Mouse (Mus musculus) 3134 (cell line): ENCODE results near the gene Fchsd2.

Experiments
- DNase-seq: peaks from one replicate; pipeline ENCODE4 v3.0.0-alpha.2; 2011; ENCODE audit warnings: low spot score; ENCODE audit not compliant: insufficient read length; ENCODE audit errors: extremely low read depth

Gene Fchsd2

DNA sequence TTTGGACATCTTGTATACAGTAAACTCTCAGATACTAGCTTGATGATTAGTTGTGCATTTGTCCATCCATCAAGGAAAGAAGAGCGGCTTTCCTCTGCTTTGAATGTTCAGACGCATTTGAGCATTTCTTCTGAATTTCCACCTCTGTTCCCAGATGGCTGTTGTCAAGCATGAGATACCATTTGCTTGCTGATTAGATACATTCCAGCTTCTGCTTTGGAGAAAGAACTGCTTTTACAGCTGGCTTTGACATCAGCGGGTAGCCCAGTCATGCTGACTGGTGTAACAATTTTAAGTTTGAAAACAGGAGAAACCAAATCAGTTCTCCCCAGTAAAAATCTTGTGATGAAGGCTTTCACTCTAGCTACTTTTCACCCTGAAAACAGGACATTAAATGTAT lies 77.8 kb downstream of the Fchsd2 start:
- DNase-seq, result no peak

DNA sequence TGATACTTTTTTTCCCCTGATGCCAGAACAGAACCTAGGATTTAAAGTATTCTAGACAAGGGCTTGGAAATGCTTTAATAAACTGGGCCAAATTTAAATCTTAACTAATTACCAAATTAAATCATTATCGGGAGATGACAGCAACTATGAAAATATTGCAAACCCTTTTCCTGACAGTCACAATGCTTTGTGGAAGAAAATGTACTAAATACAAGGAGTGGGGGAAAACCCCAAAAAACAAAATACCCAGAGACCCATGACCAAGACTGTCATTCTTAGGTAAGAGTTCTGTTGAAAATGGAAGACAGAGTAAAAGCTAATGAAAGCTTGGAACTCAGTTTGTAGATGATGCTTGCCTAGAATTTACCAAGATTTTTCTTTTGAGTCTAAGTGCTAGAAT lies 78.3 kb downstream of the Fchsd2 start:
- DNase-seq, result no peak

DNA sequence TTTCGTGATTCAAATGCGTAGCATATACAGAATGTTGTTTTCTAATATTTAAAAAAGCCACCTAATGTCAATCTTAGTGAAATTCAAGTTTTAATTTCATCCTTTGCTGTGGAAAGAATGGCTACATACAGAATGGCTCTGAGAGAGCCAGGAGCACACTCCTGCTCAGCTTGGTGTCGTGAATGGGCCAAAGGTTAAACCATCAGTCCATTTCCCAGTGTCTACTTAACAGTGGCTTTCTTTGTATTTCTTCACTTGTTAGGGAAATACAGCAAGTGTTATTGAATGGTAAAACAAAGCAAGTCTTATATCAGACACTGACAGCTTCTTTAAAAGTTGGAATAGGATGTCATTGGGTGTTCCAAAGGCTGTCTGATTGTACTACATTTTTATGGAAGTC lies 80.7 kb downstream of the Fchsd2 start:
- no peak for DNase-seq

DNA sequence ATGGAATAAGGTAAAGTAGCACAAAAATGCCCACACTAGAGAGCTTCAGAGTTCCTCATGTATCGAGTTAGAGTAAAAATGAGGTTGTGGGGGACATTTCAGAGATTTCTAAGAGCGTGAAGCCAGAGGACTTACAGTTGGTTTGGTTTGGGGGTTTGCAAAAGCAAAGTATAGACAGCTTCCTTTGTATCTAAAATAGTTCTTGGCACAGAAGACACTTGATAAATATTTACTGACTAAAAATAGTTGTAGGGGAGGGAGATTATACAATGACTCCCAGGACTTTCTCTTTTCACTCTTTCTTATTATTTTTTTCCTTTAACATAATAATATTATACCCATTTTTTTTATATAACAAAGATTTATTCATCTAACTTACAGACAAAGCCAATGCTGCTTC lies 86.1 kb downstream of the Fchsd2 start:
- no peak for DNase-seq

DNA sequence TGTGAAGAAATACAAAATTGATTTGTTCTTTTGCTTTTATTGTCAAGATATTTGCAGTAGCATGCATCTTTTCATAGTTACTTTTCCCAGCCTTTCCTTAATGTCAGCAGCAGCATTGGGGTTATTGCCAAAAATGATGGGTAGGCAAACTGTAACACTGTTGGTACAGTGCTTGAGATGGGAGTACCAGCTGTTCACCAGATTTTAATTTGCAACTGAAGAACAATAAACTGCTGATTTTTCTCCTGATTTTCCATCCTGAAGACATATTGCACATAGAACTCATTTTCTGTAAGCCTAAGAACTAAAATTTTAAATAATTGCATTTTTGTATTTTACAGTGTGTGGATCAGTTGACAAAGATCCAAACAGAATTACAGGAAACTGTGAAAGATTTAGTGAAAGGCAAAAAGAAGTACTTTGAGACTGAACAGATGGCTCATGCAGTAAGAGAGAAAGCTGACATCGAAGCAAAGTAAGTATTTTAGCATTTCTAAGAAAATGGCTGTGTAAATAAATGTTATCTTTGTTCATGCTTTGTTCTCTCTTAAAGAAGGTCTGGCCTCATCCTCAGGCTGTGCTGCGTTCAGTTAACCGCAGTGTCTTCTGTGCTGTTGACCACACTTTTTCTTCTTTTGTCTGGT lies 98.8 kb downstream of the Fchsd2 start:
- no peak for DNase-seq

DNA sequence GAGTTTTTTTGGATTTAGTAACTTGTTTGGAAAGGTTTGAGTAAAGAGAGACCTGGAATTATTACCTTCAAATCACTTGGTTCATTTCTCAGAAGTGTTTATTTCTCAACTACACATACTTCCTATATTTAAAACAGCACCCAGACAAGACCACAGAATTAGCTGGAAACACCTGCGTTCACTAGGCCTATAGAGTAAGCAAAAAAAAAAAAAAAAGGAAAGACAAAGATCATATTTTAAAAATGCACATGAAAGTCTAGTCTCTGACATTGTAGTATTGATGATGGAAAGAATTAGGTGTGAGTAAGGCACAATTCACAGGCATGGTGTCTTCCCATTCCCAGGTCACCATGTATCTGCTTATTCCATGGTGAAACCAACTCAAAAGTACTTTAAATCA lies 118.2 kb downstream of the Fchsd2 start:
- no peak for DNase-seq

DNA sequence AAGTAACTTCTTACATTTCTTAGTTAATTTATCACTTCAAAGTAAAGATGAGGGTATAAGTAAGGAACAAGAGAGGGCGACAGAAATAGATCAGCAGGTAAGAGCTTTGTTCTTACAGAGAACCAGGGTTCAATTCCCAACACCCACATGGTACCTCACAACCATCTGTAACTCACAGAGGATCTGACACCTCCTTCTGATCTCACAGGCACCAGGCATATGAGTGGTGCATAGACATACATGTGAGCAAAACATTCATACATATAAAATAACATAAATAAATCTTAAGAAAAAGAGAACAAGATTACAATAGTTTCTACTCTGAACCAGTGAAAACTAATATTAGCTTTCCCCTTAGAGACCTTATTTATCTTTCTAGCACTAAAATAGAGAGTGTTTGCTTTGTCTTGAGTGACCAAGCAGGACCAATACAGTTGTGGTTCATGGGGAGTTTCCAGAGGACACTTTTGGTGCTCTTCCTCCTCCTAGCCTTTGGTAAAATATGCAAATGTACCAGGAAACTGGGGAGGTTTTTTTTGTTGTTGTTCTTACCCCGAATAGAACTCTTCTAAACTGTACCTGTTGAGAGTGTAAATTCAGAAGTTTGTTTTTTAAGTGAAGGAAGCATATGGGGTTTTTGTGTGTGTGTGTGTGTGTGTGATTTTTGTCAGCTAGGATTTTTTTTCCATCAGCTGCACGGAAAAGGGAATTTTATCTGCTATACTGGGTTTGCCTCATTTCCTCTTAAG lies 121.0 kb downstream of the Fchsd2 start:
- no peak for DNase-seq

DNA sequence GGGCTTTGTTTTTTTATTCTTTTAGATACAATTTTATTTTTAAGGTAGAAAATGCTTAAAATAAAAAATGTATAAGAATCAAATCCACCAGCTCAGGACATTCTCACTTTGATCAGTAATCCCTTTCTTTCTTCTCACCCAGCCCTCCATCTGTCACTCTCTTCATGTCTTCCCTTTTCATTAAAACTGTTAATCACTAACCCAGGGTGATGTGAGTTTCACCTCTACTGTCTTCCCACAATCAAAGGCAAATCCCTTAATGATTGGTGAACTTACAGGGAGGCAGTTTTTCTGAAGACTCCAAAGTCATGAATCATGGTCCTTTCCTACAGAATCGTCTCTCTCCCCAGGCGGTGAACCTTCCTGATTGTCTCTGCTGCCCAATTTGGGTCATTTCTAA lies 124.1 kb downstream of the Fchsd2 start:
- DNase-seq, result no peak

DNA sequence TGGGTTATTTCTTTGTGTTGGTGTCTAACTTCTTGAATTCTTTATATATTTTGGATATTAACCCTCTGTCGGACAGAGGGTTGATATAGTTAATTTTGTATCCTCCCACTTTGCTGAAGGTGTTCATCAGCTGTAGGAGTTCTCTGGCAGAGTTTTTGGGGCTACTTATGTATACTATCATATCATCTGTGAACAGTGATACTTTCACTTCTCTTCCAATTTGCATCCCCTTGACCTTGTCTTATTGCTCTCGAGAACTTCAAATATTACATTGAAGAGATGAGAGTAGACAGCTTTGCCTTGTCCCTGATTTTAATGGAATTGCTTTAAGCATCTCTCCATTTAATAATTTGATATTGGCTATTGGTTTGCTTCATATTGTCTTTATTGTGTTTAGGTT lies 130.8 kb downstream of the Fchsd2 start:
- DNase-seq, result no peak

DNA sequence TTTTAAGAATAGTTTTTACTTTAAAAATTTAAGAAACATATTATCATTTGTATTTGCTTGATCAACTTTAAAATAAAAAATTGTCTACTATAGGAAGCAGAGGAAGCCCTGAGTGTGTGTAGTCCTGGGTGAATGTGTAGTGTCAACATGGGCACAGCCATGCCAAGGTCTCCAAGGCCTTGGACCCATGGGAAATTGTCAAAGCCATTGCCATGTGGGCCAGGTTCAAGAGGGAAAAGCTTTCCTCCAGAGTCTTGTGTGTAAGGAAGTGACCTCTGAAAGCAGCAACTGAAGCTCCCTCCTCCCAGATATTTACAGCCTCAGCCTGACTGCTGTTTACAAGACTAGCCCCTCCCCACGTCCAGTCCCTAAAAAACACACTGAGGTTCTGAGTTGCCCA lies 136.7 kb downstream of the Fchsd2 start:
- no peak for DNase-seq

DNA sequence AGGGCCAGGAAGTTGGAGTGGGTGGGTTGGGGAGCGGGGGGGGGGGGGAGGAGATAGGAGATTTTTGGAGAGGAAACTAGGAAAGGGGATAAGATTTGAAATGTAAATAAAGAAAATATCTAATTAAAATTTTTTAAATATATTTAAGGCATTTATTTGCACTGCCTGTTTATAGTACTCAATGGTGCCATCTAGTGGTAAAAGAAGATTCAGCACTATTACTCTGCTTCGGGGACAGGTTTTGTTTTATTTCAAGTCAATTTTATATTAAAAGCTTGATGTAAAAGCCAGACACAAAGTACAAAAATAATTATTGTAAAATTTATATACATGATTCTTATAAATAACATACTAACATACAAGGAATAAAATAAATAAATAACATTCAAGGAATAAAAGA lies 138.8 kb downstream of the Fchsd2 start:
- no peak for DNase-seq

DNA sequence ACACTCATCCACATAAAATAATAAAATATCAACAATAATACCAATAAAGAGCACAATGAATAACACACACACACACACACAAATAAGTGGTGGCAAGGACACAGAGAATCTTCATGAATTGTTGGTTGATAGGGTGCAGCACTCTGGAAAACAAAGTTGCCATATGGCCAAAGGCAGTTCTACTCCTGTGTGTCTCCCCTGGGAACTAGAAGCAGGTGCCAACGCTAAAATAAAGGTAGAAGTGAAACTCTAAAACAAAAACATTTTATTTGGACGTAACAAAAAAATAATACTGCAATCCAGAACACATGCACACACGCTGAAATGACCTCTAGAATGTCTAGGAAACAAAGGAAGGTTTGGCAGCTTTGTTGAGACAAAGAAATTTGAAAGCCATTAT lies 140.1 kb downstream of the Fchsd2 start:
- DNase-seq, result no peak

DNA sequence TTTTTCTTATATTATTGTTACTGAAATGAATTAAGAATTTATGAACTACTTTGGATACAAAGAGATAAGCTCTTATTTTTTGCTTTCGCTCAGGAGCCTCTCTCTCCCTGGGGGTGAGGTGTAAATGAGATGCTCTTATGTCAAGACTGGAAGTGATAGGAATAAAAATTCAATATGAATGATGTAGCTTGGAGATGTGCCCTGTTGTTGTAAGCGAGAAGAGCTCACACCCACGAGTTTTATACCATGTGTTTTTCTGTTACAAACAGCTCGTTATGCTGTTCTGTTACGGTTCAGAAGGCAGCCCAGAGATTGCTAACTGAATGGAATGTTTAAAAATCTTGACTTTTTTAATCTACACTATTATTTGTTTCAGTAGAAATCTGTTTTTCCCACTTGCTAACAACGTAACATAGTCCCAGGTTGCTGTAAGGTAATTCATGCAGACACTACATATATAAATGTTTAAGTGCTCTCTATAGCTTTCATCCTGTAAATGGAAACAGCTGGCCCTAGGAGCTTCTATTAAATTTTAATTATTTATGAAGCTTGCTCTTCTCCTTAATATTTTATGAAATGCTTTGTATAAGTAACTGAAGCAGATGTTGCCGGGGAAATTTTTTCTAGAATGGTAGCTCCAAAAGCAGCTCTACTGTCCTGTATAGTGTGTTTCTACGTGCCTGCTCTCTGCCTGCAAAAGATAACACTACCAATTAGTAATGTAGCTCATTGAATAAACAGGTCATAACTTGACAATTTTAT lies 144.2 kb downstream of the Fchsd2 start:
- no peak for DNase-seq

DNA sequence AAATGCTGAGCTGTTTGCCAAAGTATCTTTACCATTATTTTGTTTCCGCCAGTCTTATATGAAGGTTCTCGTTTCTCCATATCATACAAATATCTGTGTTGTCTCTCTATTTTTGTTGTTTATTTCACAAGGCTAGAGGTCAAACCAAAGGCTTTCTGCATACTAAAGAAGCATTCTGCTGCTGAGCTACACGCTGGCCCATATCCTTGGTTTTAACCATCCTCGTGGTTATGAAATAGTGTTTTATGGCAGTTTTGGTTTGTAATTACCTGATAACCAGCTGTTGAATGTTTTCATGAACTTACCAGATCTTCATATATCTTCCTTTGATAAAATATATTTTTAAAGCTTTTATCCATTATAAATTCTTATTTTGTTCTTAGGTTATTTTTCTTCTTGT lies 156.1 kb downstream of the Fchsd2 start:
- no peak for DNase-seq

DNA sequence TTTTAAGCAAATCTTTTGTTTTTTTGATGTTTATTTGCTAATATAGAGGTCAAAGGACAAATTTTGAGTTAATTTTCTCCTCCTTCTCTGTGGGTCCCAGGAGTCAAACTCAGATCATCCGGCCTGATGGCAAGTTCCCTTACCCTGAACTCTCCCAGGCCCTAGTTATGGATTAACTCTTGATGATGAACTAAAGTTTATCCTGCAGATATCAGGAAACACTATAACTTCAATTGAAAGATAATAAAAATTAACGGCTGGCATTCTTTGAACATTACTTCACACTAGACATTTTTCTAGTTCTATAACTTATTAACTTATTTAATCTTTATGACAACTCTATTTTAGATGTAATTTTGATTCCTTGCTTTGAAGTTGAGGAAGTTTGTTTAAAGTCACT lies 156.5 kb downstream of the Fchsd2 start:
- no peak for DNase-seq

DNA sequence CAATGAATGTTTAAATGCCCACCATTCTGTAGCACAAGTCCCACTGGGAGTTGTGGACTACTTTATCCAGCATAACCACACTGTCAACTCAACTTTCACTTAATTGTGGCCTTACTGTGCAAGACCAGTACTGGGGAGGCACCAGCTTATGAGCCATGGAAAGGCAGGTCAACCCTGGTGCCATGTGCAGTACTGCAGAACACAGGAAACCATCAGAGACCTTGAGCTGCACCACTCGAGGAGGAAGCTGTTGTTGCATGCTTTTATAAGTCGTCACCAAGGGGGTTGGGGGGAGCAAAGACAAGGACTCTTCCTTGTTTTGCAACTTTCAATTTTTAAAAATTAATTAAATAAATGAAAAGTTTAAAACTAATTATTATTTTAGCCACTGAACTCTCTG lies 160.4 kb downstream of the Fchsd2 start:
- no peak for DNase-seq

DNA sequence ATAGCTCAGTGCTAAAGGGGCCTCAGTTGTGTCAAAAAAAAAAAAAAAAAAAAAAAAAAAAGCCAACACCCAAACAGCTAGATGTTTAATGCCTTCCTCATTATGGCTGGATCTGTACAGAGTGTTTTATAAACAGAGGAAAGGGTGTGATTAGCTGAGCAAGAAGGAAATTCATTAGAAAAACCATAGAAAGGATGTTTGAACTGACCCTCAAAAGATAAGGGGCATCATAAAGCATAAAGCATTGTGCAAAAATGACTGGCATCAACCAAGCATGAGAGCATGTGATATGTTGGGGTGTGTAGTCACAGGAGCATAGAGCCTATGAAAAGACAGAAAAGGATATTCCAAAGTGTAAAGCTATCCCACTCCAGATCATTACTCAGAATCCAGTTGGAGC lies 165.8 kb downstream of the Fchsd2 start:
- DNase-seq, result no peak

DNA sequence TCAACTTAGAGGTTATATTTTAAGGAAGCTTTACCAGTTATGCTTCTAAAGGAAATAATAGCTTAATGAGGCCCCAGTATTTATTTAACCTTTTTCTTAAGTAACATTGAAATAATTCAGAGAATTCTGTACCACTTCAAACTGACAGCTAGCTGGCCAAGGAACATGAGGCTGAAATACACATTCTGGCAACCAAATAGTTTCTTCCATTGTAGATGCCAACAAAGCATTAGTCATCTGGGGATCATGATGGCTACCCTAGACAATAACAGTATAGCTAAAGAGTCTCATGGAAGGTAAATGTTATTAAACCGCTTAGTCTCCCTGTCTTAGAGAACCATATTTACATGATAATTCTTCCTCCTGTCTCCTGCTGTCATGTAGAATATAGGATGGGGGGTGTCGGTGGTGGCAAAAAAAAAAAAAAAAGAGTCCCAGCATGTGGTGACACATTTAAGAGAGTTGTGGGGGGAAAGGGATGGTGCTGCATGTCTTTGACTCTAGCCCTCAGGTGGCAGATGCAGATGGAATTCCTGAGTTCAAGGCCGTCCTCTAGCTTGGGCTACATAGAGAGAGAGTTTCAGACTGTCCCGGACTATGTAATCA lies 169.4 kb downstream of the Fchsd2 start:
- DNase-seq, result no peak

DNA sequence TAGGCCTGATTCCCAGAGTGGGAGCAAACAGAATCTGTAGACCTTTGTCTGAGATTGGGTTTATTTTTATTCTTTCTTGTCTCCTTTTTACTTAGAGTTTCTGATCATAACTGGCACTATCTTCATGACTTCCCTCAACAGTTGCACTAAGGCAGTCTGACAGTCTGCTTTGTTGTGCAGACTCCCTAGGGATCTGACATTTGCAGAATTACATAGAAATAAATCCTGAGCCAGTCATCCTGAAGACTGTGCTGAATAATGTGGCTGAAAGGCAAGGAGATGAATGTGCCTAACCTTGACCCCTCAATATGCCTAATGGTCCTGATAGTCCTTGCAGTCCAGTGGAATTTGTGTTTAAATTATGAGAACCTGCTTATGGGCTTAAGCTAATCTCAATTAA lies 170.8 kb downstream of the Fchsd2 start:
- DNase-seq, result no peak

DNA sequence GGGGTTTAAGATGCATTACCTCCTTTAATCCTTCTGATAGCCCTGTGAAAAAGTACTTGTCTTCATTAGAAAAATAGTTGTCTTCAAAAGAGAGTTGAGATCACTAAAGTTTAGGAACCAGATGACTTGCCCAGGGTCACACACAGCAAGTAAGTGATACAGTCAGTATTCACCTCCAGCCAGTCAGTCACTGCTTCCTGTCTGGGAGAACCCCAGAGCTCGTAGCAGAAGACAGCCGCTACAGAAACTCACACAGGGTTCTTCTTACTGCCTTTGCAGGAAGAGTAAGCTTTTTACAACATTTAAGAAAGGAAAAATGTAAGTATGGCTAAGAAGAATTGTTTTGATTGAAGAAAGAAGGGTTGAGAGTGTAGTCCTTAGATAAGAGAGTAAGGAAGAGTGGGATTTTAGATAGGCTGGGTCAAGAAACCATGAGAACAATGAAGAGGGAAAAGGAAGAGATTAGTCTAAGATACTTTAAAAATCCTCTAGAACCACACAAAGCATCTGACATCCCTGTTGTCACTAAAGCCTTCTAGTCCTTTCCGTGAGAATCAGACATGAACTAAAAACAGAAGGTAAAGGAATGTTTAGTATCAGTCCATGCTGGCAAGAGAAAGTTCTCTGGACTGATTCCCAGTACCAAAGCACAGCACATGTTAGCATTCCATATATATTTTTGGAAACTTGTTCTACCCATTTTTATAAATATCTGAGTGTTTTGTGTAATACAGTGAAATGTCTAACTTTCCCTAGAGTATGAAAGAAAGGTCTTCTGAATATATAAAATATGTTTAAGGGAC lies 175.0 kb downstream of the Fchsd2 start:
- DNase-seq, result no peak

DNA sequence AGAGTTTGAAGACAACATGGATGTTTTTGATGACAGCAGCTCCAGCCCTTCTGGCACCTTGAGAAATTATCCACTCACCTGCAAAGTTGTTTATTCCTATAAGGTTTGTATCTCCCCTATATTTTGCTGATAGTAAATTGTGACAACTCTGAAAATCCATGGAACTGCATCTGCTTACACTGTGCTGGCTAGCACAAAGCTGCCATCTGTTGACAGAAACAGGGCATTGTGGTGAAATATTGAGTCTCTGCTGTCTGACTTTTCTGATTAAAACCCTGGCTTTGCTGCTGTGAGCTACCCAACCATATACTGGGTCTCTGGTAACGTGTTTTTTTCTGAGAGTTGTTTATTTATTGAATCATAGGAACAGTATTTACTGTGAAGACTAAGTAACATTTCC lies 178.9 kb downstream of the Fchsd2 start:
- DNase-seq, result no peak
